Mouse (Mus musculus) lung, postnatal 0 days (tissue): Measurements from ENCODE around the gene 9330182L06Rik. TPM values are rescaled to one million over a fixed set of nuclear protein-coding genes. Genes with fewer than 3 reads are reported as not detected.

ENCODE experiments used
- ATAC-seq: fragments of 200-750 bp; cut with Nextera tagmentation; 2 replicates; pipeline ENCODE4 v1.8.0; 2017; ENCODE audit warnings: moderate library complexity
- DNase-seq: peaks from one replicate; pipeline ENCODE4 v3.0.0-alpha.2; 2016; ENCODE audit warnings: low spot score
- H3K27ac ChIP-seq: fragments of 300-500 bp; sonication (generic); 2 replicates; pipeline ENCODE4 v1.5.1; 2014; ENCODE audit warnings: antibody characterized with exemption, mild to moderate bottlenecking, low read length, mixed read lengths
- H3K27me3 ChIP-seq: fragments of 300-500 bp; sonication (generic); replicated peaks from 2 replicates; pipeline ENCODE4 v1.6.1; 2014; ENCODE audit warnings: low read length, mixed read lengths; ENCODE audit not compliant: insufficient read depth
- H3K36me3 ChIP-seq: fragments of 300-500 bp; sonication (generic); 2 replicates; pipeline ENCODE4 v1.6.1; 2014; ENCODE audit warnings: low read length, mixed read lengths; ENCODE audit not compliant: insufficient read depth
- H3K4me1 ChIP-seq: fragments of 300-500 bp; sonication (generic); 2 replicates; pipeline ENCODE4 v1.6.1; 2014; ENCODE audit warnings: antibody characterized with exemption, low read depth, low read length, mixed read lengths; ENCODE audit not compliant: insufficient read depth
- H3K4me2 ChIP-seq: fragments of 300-500 bp; sonication (generic); replicated peaks from 2 replicates; pipeline ENCODE4 v1.6.1; 2014; ENCODE audit warnings: low read depth, mild to moderate bottlenecking, low read length, moderate library complexity, mixed read lengths
- H3K4me3 ChIP-seq: fragments of 300-500 bp; sonication (generic); 2 replicates; pipeline ENCODE4 v1.5.1; 2014; ENCODE audit warnings: low read depth, low read length
- H3K9ac ChIP-seq: fragments of 300-500 bp; sonication (generic); replicated peaks from 2 replicates; pipeline ENCODE4 v1.6.1; 2014; ENCODE audit warnings: low read depth, mild to moderate bottlenecking
- H3K9me3 ChIP-seq: fragments of 300-500 bp; sonication (generic); 2 replicates; pipeline ENCODE4 v1.6.1; 2016; ENCODE audit warnings: low read length, mixed read lengths
- CTCF ChIP-seq: IDR thresholded peaks from 2 replicates; pipeline ENCODE4 v1.5.1; 2016; ENCODE audit warnings: antibody characterized with exemption, mild to moderate bottlenecking
- EP300 ChIP-seq: IDR thresholded peaks from 2 replicates; pipeline ENCODE4 v1.6.1; 2016; ENCODE audit warnings: antibody characterized with exemption, mild to moderate bottlenecking, control low read depth
- WGBS: fragments of 180-500 bp; shearing (Covaris S2); extraction: QIAGEN DNeasy Blood & Tissue Kit; methylation state at CpG from one replicate; pipeline ENCODE4 v1.1.7; 2014; 5-methylcytosine and 5-hydroxymethylcytosine counted together
- polyA plus RNA-seq: library from polyadenylated mRNA; unstranded; fragments of >200 nt; fragmentation: Nextera tagmentation; extraction: Ambion mirVana; gene quantifications from 2 replicates; pipeline ENCODE4 v1.2.1, GENCODE M21; 2015

9330182L06Rik gene
- polyA plus RNA-seq = 6.5 and 7.4 TPM in 2 replicates

DNA sequence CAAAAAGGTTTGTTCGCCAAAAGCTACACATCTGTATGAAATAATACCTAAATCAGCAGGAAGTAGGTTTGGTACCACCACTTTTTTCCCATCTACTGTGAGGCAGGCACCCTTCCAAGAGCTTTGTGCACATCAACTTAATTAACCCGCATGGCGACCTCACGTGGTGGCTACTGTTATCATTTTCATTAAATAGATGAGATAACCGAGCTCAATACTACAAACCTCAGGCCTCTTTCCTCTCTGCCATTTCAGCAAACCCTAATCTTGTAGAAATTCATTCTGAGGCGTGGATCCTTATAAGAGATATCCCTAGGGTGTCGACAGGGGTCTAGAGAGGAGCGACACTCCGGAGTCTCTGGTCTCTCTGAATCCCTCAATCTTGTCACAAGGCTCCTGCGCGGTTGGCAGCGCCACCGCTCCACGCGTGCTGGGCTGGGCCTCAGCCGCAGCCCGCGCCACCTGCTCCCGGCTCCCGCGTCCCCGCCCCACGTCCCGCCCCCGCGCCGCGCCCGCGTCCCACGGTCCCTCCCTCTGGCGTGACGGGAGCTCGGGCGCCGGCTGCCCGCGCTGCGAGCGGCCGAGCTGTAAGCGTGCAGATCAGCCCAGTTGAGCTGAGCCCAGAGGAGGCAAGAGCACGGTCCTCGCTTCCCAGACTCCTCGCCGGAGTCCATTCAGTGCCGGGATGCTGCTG lies at the start of gene 9330182L06Rik:
Gene 9330182L06Rik (plus strand): TSS at position 533 of the 694 bp plus-strand sequence.
- Histone ChIP-seq H3K9ac (peak within 1 kb of the TSS; percentile 36; the same call in 1 of the 2 replicates), H3K4me2 (peak within 1 kb of the TSS; percentile 91), H3K9me3 (no peaks in the 10 kb centered on the region), H3K27me3 (no peaks in the 10 kb centered on the region), H3K27ac (peak within 1 kb of the TSS; percentile 38; the same call in 1 of the 2 replicates), H3K36me3 (no peaks in the 10 kb centered on the region), H3K4me3 (peak within 1 kb of the TSS; percentile 63), H3K4me1 (no peaks in the 10 kb centered on the region)
- ATAC-seq (peak; percentile 92), DNase-seq (peak; percentile 57)
- WGBS = 2% methylated on average over 42 of the region's 47 CpGs
- TF ChIP-seq EP300 (no peak), CTCF (no peak)

DNA sequence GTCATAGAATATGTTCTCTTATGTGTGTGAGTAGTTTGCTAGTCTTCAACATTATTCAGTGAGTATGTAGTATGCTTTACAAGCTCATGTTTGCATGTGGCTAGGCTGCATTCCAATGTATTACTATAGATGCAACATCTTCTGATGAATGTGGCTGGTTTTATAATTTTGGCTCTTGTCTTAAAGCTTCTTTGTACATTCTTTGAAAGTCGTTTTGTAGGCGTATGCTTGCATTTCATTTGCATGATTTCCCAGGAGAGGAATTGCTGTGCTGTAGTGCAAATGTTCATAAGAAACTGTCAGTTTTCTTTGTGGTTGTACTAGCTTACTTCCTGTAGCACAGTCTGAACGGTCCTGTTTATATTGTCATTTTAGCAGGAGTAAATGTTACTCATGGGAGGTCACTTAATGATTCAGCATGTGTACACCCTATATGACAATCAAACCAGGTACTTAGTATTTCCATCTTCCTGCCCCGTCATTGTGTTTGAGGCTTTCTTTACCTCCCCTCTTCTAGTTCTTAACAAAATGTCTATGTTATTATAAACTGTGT lies 38.4 kb upstream of the 9330182L06Rik start:
- Histone ChIP-seq H3K27me3 (no peaks in the 10 kb centered on the region), H3K4me3 (no peak overlapping the region), H3K27ac (no peak overlapping the region), H3K36me3 (no peaks in the 10 kb centered on the region), H3K4me2 (no peak overlapping the region), H3K9ac (no peak overlapping the region), H3K9me3 (no peaks in the 10 kb centered on the region), H3K4me1 (no peaks in the 10 kb centered on the region)
- TF ChIP-seq CTCF = no peak
- TF ChIP-seq EP300 = no peak
- no peak for DNase-seq
- no peak for ATAC-seq
- 78% methylated on average over 4 of the region's 4 CpGs for WGBS

DNA sequence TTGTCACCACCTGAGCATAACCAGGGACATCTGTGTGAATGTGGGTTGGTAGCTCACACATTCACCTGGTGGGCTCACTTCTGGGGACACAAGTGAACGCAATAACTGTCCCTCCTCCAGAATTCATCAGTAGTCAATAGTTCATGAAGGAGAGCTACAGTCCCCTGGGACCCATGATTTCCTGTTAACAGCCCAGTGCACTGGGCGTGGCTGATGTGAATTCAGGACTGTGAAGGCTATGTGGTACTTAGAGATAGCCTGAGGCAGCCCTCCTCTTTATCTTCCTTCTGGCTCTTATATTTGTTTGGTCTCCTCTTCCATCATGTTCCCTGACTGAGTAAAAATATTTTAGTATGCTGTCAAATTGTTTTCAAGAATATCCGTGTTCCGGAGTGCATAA lies 1.6 kb upstream of the 9330182L06Rik start:
- H3K36me3 ChIP-seq = no peaks in the 10 kb centered on the region
- DNase-seq = no peak

DNA sequence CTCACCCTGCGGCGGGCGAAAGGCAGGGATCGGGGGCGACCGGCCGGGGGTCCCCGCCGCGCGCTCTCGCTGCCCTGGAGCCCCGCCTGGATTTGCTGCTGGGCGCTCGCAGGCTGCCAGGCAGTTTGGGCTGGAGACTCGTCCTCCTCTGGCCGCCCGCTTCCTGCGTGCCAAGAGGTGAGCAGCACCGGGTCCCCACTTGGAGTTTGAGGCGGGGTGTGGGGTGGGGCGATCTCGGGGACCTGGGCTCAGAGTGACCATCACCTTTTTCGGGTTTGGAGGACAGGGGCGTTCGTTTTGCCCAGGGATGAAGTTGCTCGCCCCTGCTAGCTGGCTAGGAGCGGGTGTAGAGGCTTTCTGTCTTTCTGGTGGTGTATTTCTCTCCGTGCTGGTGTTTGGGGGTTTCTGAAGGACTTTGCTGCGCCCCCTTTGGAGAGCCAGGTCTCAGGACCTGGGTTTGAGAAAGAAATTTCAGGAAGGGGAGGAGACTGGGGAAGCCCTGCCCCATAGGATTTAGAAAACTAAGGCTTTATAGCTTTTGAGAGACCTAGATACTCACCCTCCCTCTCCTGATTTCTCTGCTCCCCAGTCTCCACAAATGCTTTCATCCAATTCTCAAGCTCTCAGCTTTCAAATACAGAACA lies 484 bp downstream of the 9330182L06Rik start:
- 3% methylated on average over 17 of the region's 30 CpGs for WGBS
- H3K4me1 ChIP-seq = no peaks in the 10 kb centered on the region
- H3K27me3 ChIP-seq = no peaks in the 10 kb centered on the region
- peak overlapping the region; percentile 38; the same call in 1 of the 2 replicates for H3K27ac ChIP-seq
- peak overlapping the region; percentile 63 for H3K4me3 ChIP-seq
- ATAC-seq (peak; percentile 73), DNase-seq (peak; percentile 12)
- H3K9me3 ChIP-seq = no peaks in the 10 kb centered on the region
- no peak for TF ChIP-seq EP300
- no peak for TF ChIP-seq CTCF
- H3K9ac ChIP-seq = peak overlapping the region; percentile 36; the same call in 1 of the 2 replicates
- H3K36me3 ChIP-seq = no peaks in the 10 kb centered on the region
- peak overlapping the region; percentile 91 for H3K4me2 ChIP-seq

More for the DNA sequence above, 1.6 kb upstream of the 9330182L06Rik start:
- no peak overlapping the region for H3K27ac ChIP-seq
- ATAC-seq = no peak
- TF ChIP-seq CTCF (no peak), EP300 (no peak)
- no peaks in the 10 kb centered on the region for H3K27me3 ChIP-seq
- no peak overlapping the region for H3K9ac ChIP-seq
- H3K9me3 ChIP-seq = no peaks in the 10 kb centered on the region
- no peak overlapping the region for H3K4me2 ChIP-seq
- H3K4me1 ChIP-seq = no peaks in the 10 kb centered on the region
- H3K4me3 ChIP-seq = no peak overlapping the region
- WGBS = 60% methylated on average over 4 of the region's 4 CpGs

DNA sequence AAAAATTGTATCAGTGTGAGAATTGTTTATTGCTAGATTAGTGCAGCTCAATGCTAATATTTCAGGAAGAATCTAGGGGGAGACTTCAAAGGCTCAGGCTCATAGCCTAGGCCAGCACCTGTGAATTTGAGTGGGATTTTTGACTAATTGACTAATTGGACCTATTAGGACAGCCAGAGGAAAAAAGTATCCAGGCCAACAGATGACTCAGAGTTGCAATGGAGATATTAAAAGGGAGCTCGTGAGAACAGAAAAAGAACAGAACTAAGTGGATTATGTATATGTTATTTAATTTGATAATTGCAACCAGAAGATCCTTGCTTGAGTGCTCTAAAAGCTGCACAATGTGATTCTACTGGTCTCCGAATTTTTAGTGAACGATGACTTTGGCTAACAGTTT lies 3.7 kb downstream of the 9330182L06Rik start:
- no peak overlapping the region for H3K9ac ChIP-seq
- no peaks in the 10 kb centered on the region for H3K27me3 ChIP-seq
- no peak for ATAC-seq
- no peaks in the 10 kb centered on the region for H3K9me3 ChIP-seq
- no peaks in the 10 kb centered on the region for H3K4me1 ChIP-seq
- H3K27ac ChIP-seq = no peak overlapping the region
- no peak for DNase-seq
- WGBS = 87% methylated on average over 3 of the region's 3 CpGs
- no peak overlapping the region for H3K4me3 ChIP-seq
- no peak for TF ChIP-seq CTCF
- TF ChIP-seq EP300 = no peak
- H3K4me2 ChIP-seq = no peak overlapping the region
- H3K36me3 ChIP-seq = no peaks in the 10 kb centered on the region

DNA sequence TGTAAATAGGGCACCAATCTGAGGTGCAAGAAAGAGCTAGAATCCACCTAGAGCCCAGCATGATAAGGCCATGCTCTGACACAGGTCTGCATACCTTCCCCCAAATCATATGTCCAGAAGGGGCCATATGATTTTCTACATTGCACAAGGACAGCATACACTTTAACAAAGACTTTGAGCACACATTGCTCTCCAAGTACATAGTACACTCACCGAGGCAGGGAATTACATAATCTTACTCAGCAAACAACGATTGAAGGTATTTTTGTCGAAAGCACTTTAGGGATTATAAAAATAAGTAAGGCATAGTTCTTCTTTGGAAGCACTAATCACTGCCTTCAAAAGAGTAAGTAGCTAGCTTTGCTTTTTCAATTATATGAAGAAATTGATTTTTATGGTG lies 7.1 kb downstream of the 9330182L06Rik start:
- Histone ChIP-seq H3K4me2 (no peak overlapping the region), H3K27ac (no peak overlapping the region), H3K4me3 (no peak overlapping the region), H3K9me3 (no peaks in the 10 kb centered on the region), H3K9ac (no peak overlapping the region), H3K36me3 (no peaks in the 10 kb centered on the region), H3K27me3 (no peaks in the 10 kb centered on the region), H3K4me1 (no peaks in the 10 kb centered on the region)
- DNase-seq (peak; percentile 71), ATAC-seq (peak; percentile 70)
- 53% methylated on average over 3 of the region's 3 CpGs for WGBS
- TF ChIP-seq EP300 (peak; percentile 43), CTCF (no peak)
